Mouse (Mus musculus) forebrain, embryonic 15.5 days (tissue): ENCODE measurements around the gene Cdt1. TPM values are rescaled to one million over a fixed set of nuclear protein-coding genes. Genes with fewer than 3 reads are reported as not detected.
A peak's percentile ranks its signal among the peaks of the same experiment; 100 is the strongest.
"Not testable (repeated sequence)": the region's sequence is repeated elsewhere in the genome, so short reads cannot be mapped to it uniquely, and the experiment has no call there.

ENCODE experiments used
- ATAC-seq: fragments of 200-750 bp; cut with Nextera tagmentation; replicated peaks from 2 replicates; pipeline ENCODE4 v1.8.0; 2017; ENCODE audit warnings: mild to moderate bottlenecking, moderate TSS enrichment, moderate library complexity
- H3K27ac ChIP-seq: fragments of 300-500 bp; sonication (generic); replicated peaks from 2 replicates; pipeline ENCODE4 v1.5.1; 2015; ENCODE audit warnings: mild to moderate bottlenecking, inconsistent platforms
- H3K27me3 ChIP-seq: fragments of 300-500 bp; sonication (generic); 2 replicates; pipeline ENCODE4 v1.6.1; 2015; ENCODE audit warnings: inconsistent platforms
- H3K36me3 ChIP-seq: fragments of 300-500 bp; sonication (generic); 2 replicates; pipeline ENCODE4 v1.6.1; 2015; ENCODE audit warnings: mild to moderate bottlenecking, inconsistent platforms
- H3K4me1 ChIP-seq: fragments of 300-500 bp; sonication (generic); 2 replicates; pipeline ENCODE4 v1.6.1; 2015; ENCODE audit warnings: inconsistent platforms
- H3K4me2 ChIP-seq: fragments of 300-500 bp; sonication (generic); replicated peaks from 2 replicates; pipeline ENCODE4 v1.6.1; 2015; ENCODE audit warnings: mild to moderate bottlenecking, inconsistent platforms
- H3K4me3 ChIP-seq: fragments of 300-500 bp; sonication (generic); 2 replicates; pipeline ENCODE4 v1.5.1; 2015; ENCODE audit warnings: mild to moderate bottlenecking, inconsistent platforms
- H3K9ac ChIP-seq: fragments of 300-500 bp; sonication (generic); replicated peaks from 2 replicates; pipeline ENCODE4 v1.6.1; 2015; ENCODE audit warnings: mild to moderate bottlenecking, inconsistent platforms
- H3K9me3 ChIP-seq: fragments of 300-500 bp; sonication (generic); 2 replicates; pipeline ENCODE4 v1.6.1; 2016; ENCODE audit warnings: inconsistent platforms
- WGBS: fragments of 180-500 bp; shearing (Covaris S2); methylation state at CpG from one replicate; pipeline ENCODE4 v1.1.7; 2015; ENCODE audit warnings: mixed read lengths; 5-methylcytosine and 5-hydroxymethylcytosine counted together
- polyA plus RNA-seq: library from polyadenylated mRNA; unstranded; fragments of >200 nt; fragmentation: Nextera tagmentation; extraction: Ambion mirVana; gene quantifications from 2 replicates; pipeline ENCODE4 v1.2.1, GENCODE M21; 2015

The Cdt1 gene
- polyA plus RNA-seq, 1 experiment from 2014 or later: 14.6 TPM

GRCm38 (mm10) chr8:122569329-122569728 is 1.5 kb downstream of the Cdt1 start:
- H3K9ac ChIP-seq: 0 out of 2 replicates have a peak overlapping the region, but pooled peaks have one; percentile 61
- 60% methylated on average over 9 of the region's 9 CpGs for WGBS

DNA sequence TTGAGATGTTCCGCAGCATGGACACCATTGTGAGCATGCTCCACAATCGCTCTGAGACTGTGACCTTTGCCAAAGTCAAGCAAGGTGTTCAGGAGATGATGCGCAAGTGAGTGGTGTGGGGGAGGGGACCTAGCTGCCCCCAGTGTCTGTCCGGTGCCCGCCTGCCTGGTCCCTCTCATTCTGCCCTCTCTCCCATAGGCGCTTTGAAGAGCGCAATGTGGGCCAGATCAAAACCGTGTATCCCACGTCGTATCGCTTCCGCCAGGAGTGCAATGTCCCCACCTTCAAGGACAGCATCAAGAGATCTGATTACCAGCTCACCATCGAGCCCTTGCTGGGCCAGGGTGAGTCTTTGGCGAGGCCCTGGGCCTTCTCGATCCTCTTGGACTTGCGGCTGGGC is 2.2 kb downstream of the Cdt1 start:
- Histone ChIP-seq H3K36me3 (peaks cover 12% of the 10 kb centered on the region; the same call in 1 of the 2 replicates), H3K9ac (no peak overlapping the region), H3K4me1 (peaks cover 40% of the 10 kb centered on the region), H3K4me3 (no peak overlapping the region), H3K27me3 (no peaks in the 10 kb centered on the region), H3K9me3 (no peaks in the 10 kb centered on the region), H3K27ac (no peak overlapping the region), H3K4me2 (no peak overlapping the region)
- no peak for ATAC-seq
- WGBS: 97% methylated on average over 16 of the region's 16 CpGs

More at GRCm38 (mm10) chr8:122569329-122569728, 1.5 kb downstream of the Cdt1 start:
- Histone ChIP-seq H3K4me1 (peaks cover 34% of the 10 kb centered on the region), H3K27me3 (no peaks in the 10 kb centered on the region), H3K4me3 (peak overlapping the region; percentile 73), H3K36me3 (peaks cover 9% of the 10 kb centered on the region; the same call in 1 of the 2 replicates), H3K9me3 (no peaks in the 10 kb centered on the region), H3K4me2 (peak overlapping the region; percentile 85), H3K27ac (no peak overlapping the region)
- no peak for ATAC-seq

- no peak for ATAC-seq
- Histone ChIP-seq H3K4me3 (no peak overlapping the region), H3K36me3 (peaks cover 13% of the 10 kb centered on the region; the same call in 1 of the 2 replicates), H3K4me1 (peaks cover 52% of the 10 kb centered on the region), H3K9ac (no peak overlapping the region), H3K27ac (no peak overlapping the region), H3K27me3 (no peaks in the 10 kb centered on the region), H3K4me2 (no peak overlapping the region), H3K9me3 (no peaks in the 10 kb centered on the region)
- WGBS: 91% methylated on average over 11 of the region's 11 CpGs
These were observed 3.3 kb downstream of the Cdt1 start for GRCm38 (mm10) chr8:122571153-122571552.

- no peaks in the 10 kb centered on the region for H3K27me3 ChIP-seq
- H3K9ac ChIP-seq: no peak overlapping the region
- H3K4me3 ChIP-seq: no peak overlapping the region
- 94% methylated on average over 17 of the region's 17 CpGs for WGBS
- H3K9me3 ChIP-seq: no peaks in the 10 kb centered on the region
- H3K4me1 ChIP-seq: peaks cover 50% of the 10 kb centered on the region
- peaks cover 13% of the 10 kb centered on the region; the same call in 1 of the 2 replicates for H3K36me3 ChIP-seq
- ATAC-seq: no peak
- no peak overlapping the region for H3K27ac ChIP-seq
- no peak overlapping the region for H3K4me2 ChIP-seq
These were observed 4.0 kb downstream of the Cdt1 start for GRCm38 (mm10) chr8:122571750-122572267.

DNA sequence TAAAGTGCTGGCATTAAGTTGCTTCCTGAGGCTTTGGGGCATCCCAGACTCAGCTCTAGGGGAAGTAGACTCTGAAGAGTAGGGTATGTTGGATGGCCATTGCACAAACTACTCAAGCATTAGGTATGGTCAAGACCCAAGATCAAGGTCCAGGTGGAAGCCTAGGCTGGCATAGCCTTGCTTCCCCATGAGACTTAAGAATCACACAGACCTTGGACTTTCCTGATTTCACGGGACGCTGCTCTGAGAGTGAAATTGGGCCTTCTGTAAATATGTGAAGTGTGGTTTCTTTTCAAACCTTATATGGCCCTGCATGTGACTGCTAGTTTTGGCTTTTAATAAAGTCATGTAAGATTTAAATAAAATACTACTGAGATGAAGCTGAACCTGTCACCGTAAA is 4.9 kb downstream of the Cdt1 start:
- Histone ChIP-seq H3K36me3 (peaks cover 13% of the 10 kb centered on the region; the same call in 1 of the 2 replicates), H3K4me1 (peaks cover 49% of the 10 kb centered on the region), H3K27ac (no peak overlapping the region), H3K4me2 (no peak overlapping the region), H3K4me3 (no peak overlapping the region), H3K27me3 (no peaks in the 10 kb centered on the region), H3K9me3 (no peaks in the 10 kb centered on the region), H3K9ac (no peak overlapping the region)
- ATAC-seq: no peak
- 97% methylated on average over 3 of the region's 3 CpGs for WGBS

DNA sequence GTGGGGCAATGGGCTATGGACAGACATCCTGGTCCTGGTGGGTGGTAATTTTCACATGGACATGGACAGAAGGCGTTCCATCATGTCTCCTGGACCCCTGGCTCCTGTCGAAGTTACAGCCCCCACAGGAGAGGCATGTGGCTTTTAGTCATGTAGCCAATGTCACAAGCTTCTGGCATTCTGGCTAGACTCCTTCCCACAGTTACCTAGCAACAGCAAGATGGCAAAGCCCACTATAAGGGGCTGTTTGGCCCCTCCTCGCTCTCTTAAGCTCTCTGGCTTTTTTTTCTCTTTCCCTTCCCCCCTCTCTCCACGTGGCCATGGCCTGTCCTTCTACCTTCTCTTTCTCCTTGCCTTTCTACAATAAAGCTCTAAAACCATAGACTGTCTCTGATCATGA is 5.4 kb downstream of the Cdt1 start:
- Histone ChIP-seq H3K4me1 (peaks cover 49% of the 10 kb centered on the region), H3K36me3 (peaks cover 13% of the 10 kb centered on the region; the same call in 1 of the 2 replicates)
- not testable (repeated sequence) for ATAC-seq, H3K9ac ChIP-seq, H3K4me3 ChIP-seq, H3K9me3 ChIP-seq, H3K27ac ChIP-seq, H3K27me3 ChIP-seq, H3K4me2 ChIP-seq
- 28% methylated on average over 4 of the region's 4 CpGs for WGBS

DNA sequence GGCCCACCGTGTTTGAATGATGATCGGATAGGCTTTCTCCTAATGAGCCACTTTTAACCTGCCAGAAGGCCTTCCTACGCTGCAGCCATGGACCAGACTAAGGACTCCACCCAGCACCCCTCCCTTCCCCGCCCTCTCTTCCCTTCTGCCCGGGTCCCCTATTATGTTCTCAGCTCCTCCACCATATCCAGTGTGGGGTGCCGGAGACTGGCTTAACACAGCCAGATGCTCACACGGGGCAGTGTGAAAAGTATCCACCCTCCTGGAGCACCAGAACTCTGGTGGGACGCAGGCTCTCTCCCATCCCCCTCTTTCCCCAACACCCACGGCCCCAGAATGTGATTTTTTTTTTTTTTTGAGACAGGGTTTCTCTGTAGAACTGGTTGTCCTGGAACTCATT is 5.8 kb downstream of the Cdt1 start:
- no peaks in the 10 kb centered on the region for H3K9me3 ChIP-seq
- H3K36me3 ChIP-seq: peaks cover 13% of the 10 kb centered on the region; the same call in 1 of the 2 replicates
- no peak for ATAC-seq
- H3K4me1 ChIP-seq: peaks cover 45% of the 10 kb centered on the region
- H3K4me3 ChIP-seq: no peak overlapping the region
- no peaks in the 10 kb centered on the region for H3K27me3 ChIP-seq
- no peak overlapping the region; the same call in 1 of the 2 replicates for H3K27ac ChIP-seq
- H3K4me2 ChIP-seq: no peak overlapping the region
- H3K9ac ChIP-seq: no peak overlapping the region
- 48% methylated on average over 9 of the region's 9 CpGs for WGBS

DNA sequence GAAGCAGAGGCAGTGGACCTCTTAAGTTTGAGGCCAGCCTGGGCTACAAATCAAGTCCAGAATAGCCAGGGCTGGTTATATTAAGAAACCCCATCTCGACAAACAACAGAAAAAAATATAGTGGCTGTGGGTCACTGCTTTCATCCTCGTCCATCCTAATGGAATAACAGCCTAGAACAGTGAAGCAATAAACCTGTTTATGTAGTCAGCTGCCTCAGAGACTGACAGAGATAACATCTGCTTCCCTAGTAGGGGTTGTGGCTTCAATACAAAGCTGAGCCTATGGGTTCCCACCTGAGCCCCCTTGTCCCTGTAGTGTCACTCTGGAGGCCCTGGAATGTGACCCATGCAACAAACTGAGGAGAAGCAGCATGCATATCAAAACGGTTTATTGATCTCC is 6.4 kb downstream of the Cdt1 start:
- no peak overlapping the region for H3K27ac ChIP-seq
- no peaks in the 10 kb centered on the region for H3K9me3 ChIP-seq
- WGBS: 69% methylated on average over 3 of the region's 3 CpGs
- peaks cover 38% of the 10 kb centered on the region for H3K4me1 ChIP-seq
- H3K36me3 ChIP-seq: peaks cover 13% of the 10 kb centered on the region; the same call in 1 of the 2 replicates
- H3K4me3 ChIP-seq: no peak overlapping the region
- ATAC-seq: no peak
- no peak overlapping the region for H3K9ac ChIP-seq
- no peak overlapping the region for H3K4me2 ChIP-seq
- H3K27me3 ChIP-seq: no peaks in the 10 kb centered on the region

DNA sequence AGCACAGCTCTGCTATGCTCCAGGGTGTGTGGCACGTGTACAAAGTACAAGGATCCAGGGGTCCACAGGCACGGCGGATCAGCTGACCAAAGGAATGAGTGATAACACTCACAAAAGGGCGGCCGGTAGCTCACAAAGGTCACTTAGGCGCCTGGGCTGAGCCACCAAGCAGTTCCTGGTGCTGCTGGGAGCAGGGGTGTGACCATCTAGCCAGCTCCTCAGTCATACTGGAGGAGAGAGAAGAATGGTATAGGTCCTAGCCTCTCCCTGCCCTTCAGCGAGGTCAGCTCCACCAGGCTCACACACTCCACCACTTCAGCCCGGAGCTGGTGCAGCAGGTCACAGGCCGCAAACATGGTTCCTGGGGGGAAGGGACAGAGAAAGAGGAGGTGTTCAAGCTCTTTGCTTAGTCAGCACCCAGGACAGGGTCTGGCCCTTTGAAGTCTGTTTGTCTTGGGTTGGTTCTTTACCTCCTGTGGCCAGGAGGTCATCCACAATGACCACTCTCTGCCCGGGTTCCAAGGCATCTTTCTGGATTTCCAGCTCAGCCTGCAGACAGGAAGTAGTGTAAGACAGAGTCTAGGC is 6.9 kb downstream of the Cdt1 start:
- Histone ChIP-seq H3K4me2 (peak overlapping the region; percentile 78; the same call in 1 of the 2 replicates), H3K27me3 (no peaks in the 10 kb centered on the region), H3K36me3 (peaks cover 13% of the 10 kb centered on the region; the same call in 1 of the 2 replicates), H3K9ac (no peak overlapping the region), H3K4me3 (no peak overlapping the region), H3K4me1 (peaks cover 34% of the 10 kb centered on the region), H3K27ac (no peak overlapping the region), H3K9me3 (no peaks in the 10 kb centered on the region)
- WGBS: 65% methylated on average over 10 of the region's 10 CpGs
- ATAC-seq: no peak

DNA sequence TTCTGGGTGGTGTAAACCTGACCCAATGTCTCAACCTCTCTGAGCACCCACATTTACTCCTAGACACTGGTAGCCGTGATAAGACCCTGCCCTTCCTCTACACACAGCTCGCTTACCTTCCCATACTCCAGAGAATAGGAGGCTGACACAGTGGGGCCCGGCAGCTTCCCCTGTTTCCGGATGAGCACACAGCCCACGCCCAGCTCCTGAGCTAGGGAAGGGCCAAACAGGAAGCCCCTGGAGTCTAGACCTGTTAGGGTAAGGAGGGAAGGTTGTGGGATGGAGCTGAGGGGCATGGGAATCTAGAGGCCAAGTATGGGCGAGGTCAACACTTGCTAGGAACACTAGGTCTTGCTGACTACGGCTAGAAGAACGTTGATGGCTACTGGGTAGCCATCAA is 7.5 kb downstream of the Cdt1 start:
- Histone ChIP-seq H3K9ac (peak overlapping the region; percentile 65; the same call in 1 of the 2 replicates), H3K4me2 (peak overlapping the region; percentile 78), H3K9me3 (no peaks in the 10 kb centered on the region), H3K4me1 (peaks cover 34% of the 10 kb centered on the region), H3K4me3 (peak overlapping the region; percentile 76; the same call in 1 of the 2 replicates), H3K36me3 (peaks cover 10% of the 10 kb centered on the region; the same call in 1 of the 2 replicates), H3K27me3 (no peaks in the 10 kb centered on the region), H3K27ac (no peak overlapping the region)
- WGBS: 76% methylated on average over 8 of the region's 8 CpGs
- ATAC-seq: no peak

GRCm38 (mm10) chr8:122575735-122576647 is 8.2 kb downstream of the Cdt1 start:
- ATAC-seq: peak; percentile 20
- 16% methylated on average over 21 of the region's 21 CpGs for WGBS
- H3K9me3 ChIP-seq: no peaks in the 10 kb centered on the region
- no peaks in the 10 kb centered on the region for H3K27me3 ChIP-seq
- peak overlapping the region; percentile 65 for H3K9ac ChIP-seq
- peak overlapping the region; percentile 78 for H3K4me2 ChIP-seq
- H3K27ac ChIP-seq: peak overlapping the region; percentile 42
- H3K4me1 ChIP-seq: peaks cover 34% of the 10 kb centered on the region
- peaks cover 10% of the 10 kb centered on the region; the same call in 1 of the 2 replicates for H3K36me3 ChIP-seq
- peak overlapping the region; percentile 76 for H3K4me3 ChIP-seq

DNA sequence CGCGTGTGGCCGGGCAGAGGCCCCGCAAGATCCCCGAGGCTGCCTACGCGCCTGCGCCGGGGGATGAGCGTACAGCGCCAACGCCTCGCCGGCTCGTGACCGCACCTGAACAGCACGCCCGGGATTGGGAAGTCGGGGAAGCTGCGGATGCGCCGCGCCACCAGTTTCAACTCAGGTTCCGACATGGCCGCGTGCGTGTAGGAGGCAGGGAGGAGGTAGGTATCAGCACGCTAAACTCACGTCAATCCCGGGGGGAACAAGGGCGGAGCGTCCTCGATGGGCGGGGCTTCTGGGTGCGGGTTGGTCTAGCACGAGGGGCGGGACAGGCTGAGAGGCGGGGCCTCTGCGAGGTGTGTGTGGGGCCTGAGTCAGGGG is 8.8 kb downstream of the Cdt1 start, which contains the start of gene Aprt:
Aprt (minus strand) TSS at position 262 of the 375 bp plus-strand sequence.
- peak; percentile 92 for ATAC-seq
- under 1% methylated on average over 39 of the region's 39 CpGs for WGBS
- H3K36me3 ChIP-seq: peaks cover 10% of the 10 kb centered on the region; the same call in 1 of the 2 replicates

More for the DNA sequence above, 8.8 kb downstream of the Cdt1 start, which contains the start of gene Aprt:
- Histone ChIP-seq H3K9me3 (no peaks in the 10 kb centered on the region), H3K4me1 (peaks cover 34% of the 10 kb centered on the region), H3K27ac (peak within 1 kb of the TSS; percentile 42), H3K4me2 (peak within 1 kb of the TSS; percentile 78), H3K9ac (peak within 1 kb of the TSS; percentile 65), H3K4me3 (peak within 1 kb of the TSS; percentile 76), H3K27me3 (no peaks in the 10 kb centered on the region)
